Mouse (Mus musculus): ENCODE measurements around the gene Olfr821.
"Not testable (repeated sequence)": the region's sequence is repeated elsewhere in the genome, so short reads cannot be mapped to it uniquely, and the experiment has no call there.

The Olfr821 gene

GRCm38 (mm10) chr10:130030048-130030447, at the start of gene Olfr821:
Olfr821 (plus strand) TSS chr10:130030348.
- DNase-seq (ENCODE audit: low spot score) = no peak

GRCm38 (mm10) chr10:129981867-129982266, 48.3 kb upstream of the Olfr821 start:
- DNase-seq (ENCODE audit: low spot score) = not testable (repeated sequence)

GRCm38 (mm10) chr10:129984962-129985361, 45.2 kb upstream of the Olfr821 start, which contains the start of gene Gm10310:
Gm10310 (minus strand) TSS chr10:129985062.
- DNase-seq (ENCODE audit: low spot score) = not testable (repeated sequence)

GRCm38 (mm10) chr10:130004104-130004503, 26.0 kb upstream of the Olfr821 start:
- DNase-seq (ENCODE audit: low spot score) = not testable (repeated sequence)

- DNase-seq (ENCODE audit: low spot score) = not testable (repeated sequence)
Measured at GRCm38 (mm10) chr10:130005366-130005765, 24.8 kb upstream of the Olfr821 start.

GRCm38 (mm10) chr10:130012321-130012720, 17.8 kb upstream of the Olfr821 start, which contains the start of gene Olfr820:
Olfr820 (plus strand) TSS chr10:130012621.
- no peak for DNase-seq (ENCODE audit: low spot score)

- no peak for DNase-seq (ENCODE audit: low spot score)
Measured at GRCm38 (mm10) chr10:130037096-130037495, 6.9 kb downstream of the Olfr821 start.

GRCm38 (mm10) chr10:130070910-130071309, 40.8 kb downstream of the Olfr821 start, which contains the start of gene Olfr822:
Olfr822 (plus strand) TSS chr10:130071210.
- DNase-seq (ENCODE audit: low spot score) = no peak
